Mouse (Mus musculus): ENCODE data around the gene Gm14180.
"Not testable (repeated sequence)": the region's sequence is repeated elsewhere in the genome, so short reads cannot be mapped to it uniquely, and the experiment has no call there.

Gm14180 gene

DNA sequence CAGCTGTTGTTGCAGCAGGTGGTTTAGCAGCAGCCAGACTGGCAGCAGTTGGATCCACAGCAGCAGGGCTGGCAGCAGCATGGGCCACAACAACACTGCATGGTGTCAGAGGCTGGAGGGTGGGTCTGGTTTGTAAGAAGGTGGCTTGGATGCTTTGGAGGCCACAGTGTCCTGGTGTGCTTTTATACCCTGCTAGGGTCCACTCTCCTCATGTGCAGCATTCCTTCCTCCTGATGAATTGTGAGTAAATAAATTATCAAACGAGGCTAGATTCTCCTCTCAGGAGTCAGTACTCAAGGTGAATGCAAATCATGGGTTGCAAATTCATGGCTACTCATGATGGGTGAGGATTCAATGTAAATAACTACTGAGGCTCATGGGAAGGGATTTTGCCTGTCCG, at the start of gene Gm14180:
Gene Gm14180 (minus strand): TSS at position 101 of the 400 bp plus-strand sequence.
- in situ Hi-C loops (cut with MboI; ENCODE audit: low sequenced_read_pairs), result no loop called here

DNA sequence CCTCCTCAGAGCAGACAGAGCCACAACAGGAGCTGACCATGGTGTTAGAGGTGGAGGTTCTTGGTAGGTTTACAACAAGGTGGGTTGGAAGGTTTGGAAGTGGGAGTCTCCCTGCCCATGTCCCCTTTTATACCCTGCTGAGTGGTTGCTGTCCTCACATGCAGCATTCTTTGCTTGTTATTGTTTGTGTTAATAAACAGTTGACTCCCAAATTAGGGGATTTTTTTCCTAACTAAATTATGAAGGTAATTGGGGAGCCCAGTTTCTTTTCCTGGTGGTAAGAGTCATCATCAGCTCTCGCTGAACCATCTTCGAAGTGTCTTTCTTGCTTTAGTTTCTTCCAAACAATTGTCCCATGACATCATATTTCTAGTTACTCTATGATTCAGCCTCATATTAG, 46.5 kb upstream of the Gm14180 start, which contains the start of gene Krtap4-8:
Gene Krtap4-8 (minus strand): TSS at position 101 of the 400 bp plus-strand sequence.
- in situ Hi-C loops (cut with MboI; ENCODE audit: low sequenced_read_pairs), result no loop called here

DNA sequence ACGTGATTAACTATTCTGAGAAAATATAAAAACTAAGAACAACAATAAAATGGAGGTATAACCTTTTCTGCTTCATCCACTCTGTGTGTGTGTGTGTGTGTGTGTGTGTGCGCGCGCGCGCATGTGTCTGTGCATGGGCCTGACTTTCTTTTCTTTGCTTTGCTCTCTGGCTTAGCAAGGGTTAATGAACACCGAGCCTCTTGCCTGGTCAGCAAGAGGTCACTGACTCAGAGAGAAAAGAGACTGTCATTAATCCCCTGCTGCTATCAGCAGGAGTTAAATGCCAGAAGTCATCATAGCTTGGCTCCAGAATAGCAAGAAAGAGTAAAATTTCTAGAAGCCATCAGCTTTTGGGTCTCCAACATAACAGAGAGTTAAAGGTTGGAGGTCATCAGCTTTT, 44.3 kb upstream of the Gm14180 start:
- in situ Hi-C loops (cut with MboI; ENCODE audit: low sequenced_read_pairs), result no loop called here

DNA sequence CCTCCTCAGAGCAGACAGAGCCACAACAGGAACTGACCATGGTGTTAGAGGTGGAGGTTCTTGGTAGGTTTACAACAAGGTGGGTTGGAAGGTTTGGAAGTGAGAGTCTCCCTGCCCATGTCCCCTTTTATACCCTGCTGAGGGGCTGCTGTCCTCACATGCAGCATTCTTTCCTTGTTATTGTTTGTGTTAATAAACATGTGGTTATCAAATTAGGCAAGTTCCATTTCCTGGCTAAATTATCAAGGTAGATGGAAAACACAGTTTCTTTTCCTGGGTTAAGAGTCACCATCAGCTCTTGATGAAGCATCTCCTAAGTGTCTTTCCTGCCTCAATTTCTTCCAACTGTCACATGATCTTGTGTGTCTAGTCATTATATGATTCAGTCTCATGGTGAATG, 38.7 kb upstream of the Gm14180 start, which contains the start of gene Gm11595:
Gene Gm11595 (minus strand): TSS at position 101 of the 400 bp plus-strand sequence.
- in situ Hi-C loops (cut with MboI; ENCODE audit: low sequenced_read_pairs), result not testable (repeated sequence)

DNA sequence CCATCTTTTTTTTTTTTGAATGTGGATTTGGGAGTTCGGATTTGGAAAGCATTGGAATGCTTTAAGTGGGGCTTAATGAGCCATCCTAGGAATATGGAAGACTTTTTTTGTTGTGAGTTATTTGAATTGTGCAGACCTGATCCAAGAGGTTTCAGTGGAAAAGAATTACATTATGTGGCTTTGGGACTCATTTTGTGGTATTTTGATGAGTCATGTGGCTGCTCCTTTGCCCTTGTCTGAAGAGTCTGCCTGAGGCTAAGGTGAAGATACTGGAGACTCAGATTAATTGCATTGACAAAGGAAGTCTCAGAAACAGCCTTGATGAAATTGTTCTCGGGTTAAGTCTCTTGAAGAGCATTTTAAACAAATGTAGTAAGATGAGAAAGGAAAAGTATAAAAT, 34.3 kb upstream of the Gm14180 start:
- in situ Hi-C loops (cut with MboI; ENCODE audit: low sequenced_read_pairs), result no loop called here

DNA sequence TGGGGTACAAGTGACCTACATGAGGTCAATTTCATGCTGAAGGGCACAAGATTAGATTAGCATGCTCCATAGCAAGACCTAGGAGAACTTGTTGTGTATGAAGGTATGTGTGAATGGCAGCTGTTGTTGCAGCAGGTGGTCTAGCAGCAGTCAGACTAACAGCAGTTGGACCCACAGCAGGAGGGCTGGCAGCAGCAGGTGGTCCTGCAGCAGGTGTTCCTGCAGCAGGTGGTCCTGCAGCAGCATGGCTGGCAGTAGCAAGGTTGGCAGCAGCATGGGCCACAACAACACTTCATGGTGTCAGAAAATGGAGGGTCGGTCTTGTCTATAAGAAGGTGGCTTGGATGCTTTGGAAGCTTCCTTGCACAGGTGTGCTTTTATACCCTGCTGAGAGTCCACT, 24.8 kb upstream of the Gm14180 start:
- in situ Hi-C loops (cut with MboI; ENCODE audit: low sequenced_read_pairs), result no loop called here

DNA sequence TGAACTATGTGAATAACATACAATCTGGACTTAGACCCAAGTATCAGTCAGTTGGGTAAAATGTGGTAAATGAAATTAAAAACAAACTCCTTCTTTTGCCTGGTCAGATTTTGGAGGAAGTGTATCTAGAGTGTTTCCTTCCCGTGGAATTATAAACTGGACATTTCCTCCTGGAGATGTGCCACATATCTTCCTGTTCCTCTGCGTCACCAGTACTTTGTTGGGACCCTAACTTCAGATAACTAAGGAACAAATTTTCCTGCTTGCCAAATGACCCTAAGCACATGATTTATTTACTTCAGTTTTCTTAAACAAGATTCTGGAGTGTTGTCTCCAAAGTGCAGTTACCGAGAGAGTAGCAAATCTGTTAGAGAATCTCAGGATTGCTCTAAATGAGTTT, 9.9 kb upstream of the Gm14180 start:
- in situ Hi-C loops (cut with MboI; ENCODE audit: low sequenced_read_pairs), result no loop called here

DNA sequence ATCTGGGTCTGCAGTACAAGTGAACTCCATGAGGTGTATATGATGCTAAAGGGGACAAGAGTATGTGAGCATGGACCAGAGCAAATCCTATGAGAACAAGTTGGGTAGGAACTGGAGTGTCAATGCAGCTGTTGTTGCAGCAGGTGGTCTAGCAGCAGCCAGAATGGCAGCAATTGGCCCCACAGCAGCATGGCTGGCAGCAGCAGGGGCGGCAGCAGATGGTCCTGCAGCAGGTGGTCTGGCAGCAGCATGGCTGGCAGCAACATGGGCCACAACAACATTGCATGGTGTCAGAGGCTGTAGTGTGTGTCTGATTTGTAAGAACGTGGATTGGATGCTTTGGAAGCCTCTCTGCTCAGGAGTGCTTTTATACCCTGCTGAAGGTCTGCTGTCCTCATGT, 10.0 kb downstream of the Gm14180 start:
- in situ Hi-C loops (cut with MboI; ENCODE audit: low sequenced_read_pairs), result no loop called here

DNA sequence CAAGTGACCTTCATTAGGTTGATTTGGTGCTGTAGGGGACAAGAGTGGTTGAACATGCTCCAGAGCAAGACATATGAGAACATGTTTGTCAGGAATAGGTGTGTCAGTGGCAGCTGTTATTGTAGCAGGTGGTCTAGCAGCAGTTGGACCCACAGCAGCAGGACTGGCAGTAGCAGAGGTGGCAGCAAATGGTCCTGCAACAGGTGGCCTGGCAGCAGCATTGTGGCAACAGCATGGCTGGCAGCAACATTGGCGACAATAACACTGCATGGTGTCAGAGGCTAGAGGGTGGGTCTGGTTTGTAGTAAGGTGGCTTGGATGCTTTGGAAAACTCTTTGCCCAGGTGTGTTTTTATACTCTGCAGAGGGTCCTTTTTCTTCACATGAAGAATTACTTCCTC, 15.3 kb downstream of the Gm14180 start:
- in situ Hi-C loops (cut with MboI; ENCODE audit: low sequenced_read_pairs), result no loop called here

DNA sequence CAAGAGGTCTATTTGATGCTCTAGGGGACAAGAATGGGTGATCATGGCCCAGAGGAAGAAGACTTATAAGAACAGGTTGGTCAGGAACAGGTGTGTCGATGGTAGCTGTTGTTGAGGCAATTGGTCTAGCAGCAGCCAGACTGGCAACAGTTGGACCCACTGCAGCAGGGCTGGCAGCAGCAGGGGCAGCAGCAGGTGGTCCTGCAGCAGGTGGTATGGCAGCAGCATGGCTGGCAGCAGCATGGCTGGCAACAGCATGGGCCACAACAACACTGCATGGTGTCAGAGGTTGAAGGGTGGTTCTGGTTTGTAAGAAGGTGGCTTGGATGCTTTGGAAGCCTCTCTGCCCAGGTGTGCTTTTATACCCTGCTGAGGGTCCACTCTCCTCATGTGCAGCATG, 43.6 kb downstream of the Gm14180 start, which contains the start of gene Gm14190:
Gene Gm14190 (minus strand): TSS at position 278 of the 400 bp plus-strand sequence.
- in situ Hi-C loops (cut with MboI; ENCODE audit: low sequenced_read_pairs), result no loop called here

DNA sequence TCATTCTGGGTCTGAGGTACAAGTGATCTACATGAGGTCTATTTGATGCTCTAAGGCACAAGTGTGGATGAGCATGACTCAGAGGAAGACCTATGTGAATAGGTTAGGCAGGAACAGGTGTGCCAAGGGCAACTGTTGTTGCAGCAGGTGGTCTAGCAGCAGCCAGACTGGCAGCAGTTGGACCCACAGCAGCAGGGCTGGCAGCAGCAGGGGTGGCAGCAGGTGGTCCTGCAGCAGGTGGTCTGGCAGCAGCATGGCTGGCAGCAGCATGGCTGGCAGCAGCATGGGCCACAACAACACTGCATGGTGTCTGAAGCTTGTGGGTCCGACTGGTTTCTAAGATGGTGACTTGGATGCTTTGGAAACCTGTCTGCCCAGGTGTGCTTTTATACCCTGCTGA, 48.9 kb downstream of the Gm14180 start:
- in situ Hi-C loops (cut with MboI; ENCODE audit: low sequenced_read_pairs), result not testable (repeated sequence)

Data from CH12F3 (cell line).